Mouse (Mus musculus): ENCODE results near the gene Cldn34c1.

DNA sequence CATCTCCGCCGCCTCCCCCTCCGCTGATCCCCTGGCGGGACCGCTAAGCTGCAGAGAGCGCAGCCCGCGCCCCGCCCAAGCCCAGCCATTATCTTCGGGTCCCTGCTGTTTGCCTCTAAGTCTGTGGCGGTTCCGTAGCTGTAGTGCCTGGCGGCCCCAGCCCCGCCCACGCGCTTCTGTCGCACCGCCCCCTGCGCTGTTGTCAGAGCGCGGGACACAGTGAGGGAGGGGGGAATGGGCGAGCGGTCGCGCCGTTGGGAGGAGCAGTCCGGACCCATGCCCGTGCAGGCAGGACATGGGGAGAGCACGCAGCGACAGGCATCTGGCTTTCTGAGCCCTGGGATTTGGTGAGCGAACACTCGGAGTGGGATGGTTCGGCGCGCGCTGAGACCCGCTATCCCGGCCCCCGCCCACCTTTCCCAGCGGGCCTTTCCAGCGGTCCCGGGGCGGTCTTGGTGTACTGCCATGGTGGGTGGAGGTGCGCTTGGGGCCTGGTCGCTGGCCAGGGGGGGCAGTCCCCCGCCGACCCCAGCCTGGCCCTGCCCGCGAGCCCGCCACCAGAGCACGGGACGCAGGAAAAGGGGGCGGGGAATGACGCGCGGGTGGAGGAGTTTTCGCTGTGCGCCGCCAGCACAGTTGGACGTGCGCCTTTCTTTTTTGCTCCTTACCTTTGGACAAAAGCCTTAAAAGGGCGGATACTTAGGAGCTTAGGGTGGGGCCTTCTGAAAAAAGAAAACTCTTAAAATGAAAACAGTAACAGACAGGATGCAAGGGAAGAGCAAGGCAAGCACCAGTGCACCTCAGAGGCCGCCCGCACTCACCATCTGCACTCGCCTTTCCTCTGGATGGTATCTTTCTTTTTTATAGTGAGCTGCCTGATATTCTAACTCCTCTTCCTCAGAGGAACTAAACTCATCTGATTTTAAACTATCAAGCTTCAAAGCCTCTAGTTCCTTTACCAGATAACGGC lies at the start of gene Cldn34c1:
- TF ChIP-seq CTCF (IDR thresholded peaks at IDR 0.05; ENCODE audit: insufficient read depth, low read depth, low read length) (no peak), POLR2A (IDR thresholded peaks at IDR 0.05; ENCODE audit: insufficient read depth, low read depth, low read length) (no peak)
